Mouse (Mus musculus) urinary bladder, postnatal 25 days (tissue): Measurements from ENCODE around the gene Dok4.

Experiments
- DNase-seq: peaks from one replicate; pipeline ENCODE4 v3.0.0; 2022; ENCODE audit warnings: low spot score

Gene Dok4

GRCm38 (mm10) chr8:94876197-94876730 is at the start of gene Dok4:
TSS of gene Dok4 (minus strand) at chr8:94876330.
- DNase-seq, result peak; percentile 96

- no peak for DNase-seq
These were observed 47.3 kb upstream of the Dok4 start, which contains the start of gene Adgrg5 for GRCm38 (mm10) chr8:94923405-94923804. TSS of gene Adgrg5 (plus strand) at chr8:94923694.

- DNase-seq, result no peak
These were observed 46.5 kb upstream of the Dok4 start for GRCm38 (mm10) chr8:94922602-94923001.

GRCm38 (mm10) chr8:94922176-94922575 is 46.0 kb upstream of the Dok4 start:
- no peak for DNase-seq

- no peak for DNase-seq
These were observed 43.1 kb upstream of the Dok4 start for GRCm38 (mm10) chr8:94919256-94919655.

- DNase-seq, result peak; percentile 54
These were observed 41.8 kb upstream of the Dok4 start, which contains the start of gene Ccdc102a for GRCm38 (mm10) chr8:94917851-94918495. TSS of gene Ccdc102a (minus strand) at chr8:94918098.

- DNase-seq, result peak; percentile 84
These were observed 41.2 kb upstream of the Dok4 start for GRCm38 (mm10) chr8:94917352-94917751.

GRCm38 (mm10) chr8:94916960-94917324 is 40.8 kb upstream of the Dok4 start:
- DNase-seq, result no peak

- no peak for DNase-seq
These were observed 40.3 kb upstream of the Dok4 start for GRCm38 (mm10) chr8:94916311-94916959.

GRCm38 (mm10) chr8:94914701-94915101 is 38.6 kb upstream of the Dok4 start:
- DNase-seq, result no peak

GRCm38 (mm10) chr8:94914256-94914655 is 38.1 kb upstream of the Dok4 start:
- no peak for DNase-seq

- DNase-seq, result peak; percentile 58
These were observed 37.0 kb upstream of the Dok4 start for GRCm38 (mm10) chr8:94913061-94913660.

GRCm38 (mm10) chr8:94908847-94909246 is 32.7 kb upstream of the Dok4 start:
- DNase-seq, result peak; percentile 79

- DNase-seq, result no peak
These were observed 31.6 kb upstream of the Dok4 start for GRCm38 (mm10) chr8:94907591-94908300.

GRCm38 (mm10) chr8:94904450-94905175 is 28.5 kb upstream of the Dok4 start:
- peak; percentile 65 for DNase-seq

GRCm38 (mm10) chr8:94903709-94904108 is 27.6 kb upstream of the Dok4 start:
- no peak for DNase-seq

GRCm38 (mm10) chr8:94901031-94901430 is 24.9 kb upstream of the Dok4 start:
- no peak for DNase-seq

GRCm38 (mm10) chr8:94900617-94901016 is 24.5 kb upstream of the Dok4 start:
- no peak for DNase-seq

GRCm38 (mm10) chr8:94899262-94899661 is 23.1 kb upstream of the Dok4 start:
- DNase-seq, result no peak

GRCm38 (mm10) chr8:94892917-94893316 is 16.8 kb upstream of the Dok4 start:
- no peak for DNase-seq

GRCm38 (mm10) chr8:94888383-94889036 is 12.4 kb upstream of the Dok4 start:
- DNase-seq, result no peak
